Mouse (Mus musculus): Measurements from ENCODE around the gene Asb2. TPM values are rescaled to one million over a fixed set of nuclear protein-coding genes. Genes with fewer than 3 reads are reported as not detected.

Asb2 gene
- polyA plus RNA-seq, 1 experiment from 2014 or later = 0.90 TPM

- H3K36me3 ChIP-seq (ENCODE audit: control insufficient read depth, insufficient read depth, low read length) = no peaks in the 10 kb centered on the region
- ATAC-seq (ENCODE audit: low read depth) = no peak
- no peak overlapping the region for H3K27ac ChIP-seq (ENCODE audit: low read depth, low read length)
- H3K4me3 ChIP-seq (ENCODE audit: low read depth, low read length) = no peak overlapping the region
- no peaks in the 10 kb centered on the region for H3K27me3 ChIP-seq (ENCODE audit: control insufficient read depth, insufficient read depth, low read length)
- no peak overlapping the region for H3K9ac ChIP-seq (replicated peaks; ENCODE audit: low read depth, low read length)
- WGBS = 85% methylated on average over 4 of the region's 4 CpGs
- H3K4me2 ChIP-seq (ENCODE audit: low read depth, low read length) = no peak overlapping the region
- no peaks in the 10 kb centered on the region; the same call in 1 of the 2 replicates for H3K9me3 ChIP-seq (ENCODE audit: control insufficient read depth, low read length)
- H3K4me1 ChIP-seq (ENCODE audit: control insufficient read depth, insufficient read depth, low read length) = no peaks in the 10 kb centered on the region
Measured at GRCm38 (mm10) chr12:103276422-103276821, 79.4 kb downstream of the Asb2 start.

- H3K27me3 ChIP-seq (ENCODE audit: control insufficient read depth, insufficient read depth, low read length) = no peaks in the 10 kb centered on the region
- 91% methylated on average over 2 of the region's 2 CpGs for WGBS
- H3K27ac ChIP-seq (ENCODE audit: low read depth, low read length) = no peak overlapping the region
- H3K9me3 ChIP-seq (ENCODE audit: control insufficient read depth, low read length) = no peaks in the 10 kb centered on the region; the same call in 1 of the 2 replicates
- no peak overlapping the region for H3K9ac ChIP-seq (replicated peaks; ENCODE audit: low read depth, low read length)
- no peaks in the 10 kb centered on the region for H3K4me1 ChIP-seq (ENCODE audit: control insufficient read depth, insufficient read depth, low read length)
- no peak for ATAC-seq (ENCODE audit: low read depth)
- H3K36me3 ChIP-seq (ENCODE audit: control insufficient read depth, insufficient read depth, low read length) = no peaks in the 10 kb centered on the region
- H3K4me3 ChIP-seq (ENCODE audit: low read depth, low read length) = no peak overlapping the region
- no peak overlapping the region for H3K4me2 ChIP-seq (ENCODE audit: low read depth, low read length)
Measured at GRCm38 (mm10) chr12:103273732-103274131, 82.1 kb downstream of the Asb2 start.

DNA sequence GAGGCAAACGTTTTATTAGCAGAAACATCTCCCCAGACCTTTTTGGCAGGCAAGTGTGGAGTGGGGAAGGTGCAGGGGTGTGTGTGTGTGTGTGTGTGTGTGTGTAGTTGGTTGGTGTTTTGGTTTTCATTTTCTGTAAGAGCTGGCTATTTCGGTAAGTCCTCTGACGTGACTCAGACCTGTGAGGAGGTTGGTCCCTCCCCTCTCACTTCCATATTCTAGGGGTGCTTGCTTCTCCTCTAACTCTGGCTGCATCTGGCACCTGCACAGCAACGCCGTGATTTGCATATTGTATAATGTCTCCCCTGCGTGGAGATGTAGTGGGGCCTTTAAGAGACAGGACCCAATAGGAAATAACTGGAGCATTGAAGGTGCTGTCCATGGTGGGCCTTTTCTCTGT is 82.8 kb downstream of the Asb2 start:
- H3K4me3 ChIP-seq (ENCODE audit: low read depth, low read length) = no peak overlapping the region
- no peak overlapping the region for H3K4me2 ChIP-seq (ENCODE audit: low read depth, low read length)
- no peaks in the 10 kb centered on the region for H3K4me1 ChIP-seq (ENCODE audit: control insufficient read depth, insufficient read depth, low read length)
- 70% methylated on average over 6 of the region's 6 CpGs for WGBS
- no peaks in the 10 kb centered on the region; the same call in 1 of the 2 replicates for H3K9me3 ChIP-seq (ENCODE audit: control insufficient read depth, low read length)
- H3K36me3 ChIP-seq (ENCODE audit: control insufficient read depth, insufficient read depth, low read length) = no peaks in the 10 kb centered on the region
- H3K27me3 ChIP-seq (ENCODE audit: control insufficient read depth, insufficient read depth, low read length) = no peaks in the 10 kb centered on the region
- ATAC-seq (ENCODE audit: low read depth) = no peak
- H3K27ac ChIP-seq (ENCODE audit: low read depth, low read length) = no peak overlapping the region
- no peak overlapping the region for H3K9ac ChIP-seq (replicated peaks; ENCODE audit: low read depth, low read length)

GRCm38 (mm10) chr12:103272176-103272575 is 83.6 kb downstream of the Asb2 start:
- no peak for ATAC-seq (ENCODE audit: low read depth)
- Histone ChIP-seq H3K4me3 (ENCODE audit: low read depth, low read length) (no peak overlapping the region), H3K27me3 (ENCODE audit: control insufficient read depth, insufficient read depth, low read length) (no peaks in the 10 kb centered on the region), H3K27ac (ENCODE audit: low read depth, low read length) (no peak overlapping the region), H3K4me2 (ENCODE audit: low read depth, low read length) (no peak overlapping the region), H3K36me3 (ENCODE audit: control insufficient read depth, insufficient read depth, low read length) (no peaks in the 10 kb centered on the region), H3K9ac (replicated peaks; ENCODE audit: low read depth, low read length) (no peak overlapping the region), H3K9me3 (ENCODE audit: control insufficient read depth, low read length) (no peaks in the 10 kb centered on the region), H3K4me1 (ENCODE audit: control insufficient read depth, insufficient read depth, low read length) (no peaks in the 10 kb centered on the region)
- 94% methylated on average over 3 of the region's 3 CpGs for WGBS

Other genes starting within 250 kb of the Asb2 start
- 1.6 and 2.4 TPM in 2 replicates for gene Prima1, start 113.9 kb downstream of the Asb2 start, polyA plus RNA-seq (2014; fragmentation: Nextera tagmentation; extraction: Ambion mirVana)
- 6.8 and 10.6 TPM in 2 replicates for gene Fam181a, start 45.0 kb downstream of the Asb2 start, polyA plus RNA-seq (2014; fragmentation: Nextera tagmentation; extraction: Ambion mirVana)
- gene Otub2, start 32.7 kb upstream of the Asb2 start, polyA plus RNA-seq (2014; fragmentation: Nextera tagmentation; extraction: Ambion mirVana) = 27.1 and 27.6 TPM in 2 replicates
- 1.7 and 1.8 TPM in 2 replicates for gene 9330161L09Rik, start 51.8 kb upstream of the Asb2 start, polyA plus RNA-seq (2014; fragmentation: Nextera tagmentation; extraction: Ambion mirVana)
- 152 and 160 TPM in 2 replicates for gene Ddx24, start 69.8 kb upstream of the Asb2 start, polyA plus RNA-seq (2014; fragmentation: Nextera tagmentation; extraction: Ambion mirVana)
- 3.6 and 10.9 TPM in 2 replicates for gene Ifi27, start 78.2 kb upstream of the Asb2 start, polyA plus RNA-seq (2014; fragmentation: Nextera tagmentation; extraction: Ambion mirVana)
- gene Ifi27l2a, start 87.7 kb upstream of the Asb2 start, polyA plus RNA-seq (2014; fragmentation: Nextera tagmentation; extraction: Ambion mirVana) = 4.9 TPM in 1 of 2 replicates, not detected in the other
- not detected in 2 replicates for gene Ifi27l2b, start 101.2 kb upstream of the Asb2 start, polyA plus RNA-seq (2014; fragmentation: Nextera tagmentation; extraction: Ambion mirVana)
- 3.8 and 4.3 TPM in 2 replicates for gene Ppp4r4, start 176.3 kb upstream of the Asb2 start, polyA plus RNA-seq (2014; fragmentation: Nextera tagmentation; extraction: Ambion mirVana)

Measured in neural tube, embryonic 14.5 days (tissue).